Mouse (Mus musculus) heart, adult 2 months (tissue): ENCODE results near the gene Synpo2l.
"Not testable (repeated sequence)": the region's sequence is repeated elsewhere in the genome, so short reads cannot be mapped to it uniquely, and the experiment has no call there.

ENCODE experiments used
- EP300 ChIP-seq: fragments of 200-500 bp; IDR thresholded peaks from 2 replicates; pipeline ENCODE4 v1.6.1; 2011; ENCODE audit warnings: low read depth, low read length, control low read depth; ENCODE audit not compliant: insufficient read depth
- POLR2A ChIP-seq: fragments of 200-500 bp; IDR thresholded peaks from 2 replicates; pipeline ENCODE4 v1.6.1; 2011; ENCODE audit warnings: mild to moderate bottlenecking, low read depth, low read length, control low read depth; ENCODE audit not compliant: insufficient read depth

GRCm38 (mm10) chr14:20636968-20637367, 31.2 kb downstream of the Synpo2l start:
- TF ChIP-seq POLR2A, EP300: not testable (repeated sequence)
